Mouse (Mus musculus) limb, embryonic 13.5 days (tissue): ENCODE measurements around the gene Adgrf1. TPM values are rescaled to one million over a fixed set of nuclear protein-coding genes. Genes with fewer than 3 reads are reported as not detected.
"Not testable (repeated sequence)": the region's sequence is repeated elsewhere in the genome, so short reads cannot be mapped to it uniquely, and the experiment has no call there.

Experiments used
- ATAC-seq: fragments of 200-750 bp; cut with Nextera tagmentation; 2 replicates; pipeline ENCODE4 v1.8.0; 2017; ENCODE audit warnings: low read depth, moderate number of reproducible peaks, moderate TSS enrichment; ENCODE audit not compliant: low FRiP score
- H3K27ac ChIP-seq: fragments of 300-500 bp; sonication (generic); 2 replicates; pipeline ENCODE4 v1.5.1; 2015; ENCODE audit warnings: inconsistent platforms, mild to moderate bottlenecking, moderate library complexity
- H3K27me3 ChIP-seq: fragments of 300-500 bp; sonication (generic); 2 replicates; pipeline ENCODE4 v1.6.1; 2015; ENCODE audit warnings: mild to moderate bottlenecking, inconsistent platforms
- H3K36me3 ChIP-seq: fragments of 300-500 bp; sonication (generic); 2 replicates; pipeline ENCODE4 v1.6.1; 2015; ENCODE audit warnings: inconsistent platforms, mild to moderate bottlenecking, moderate library complexity
- H3K4me1 ChIP-seq: fragments of 300-500 bp; sonication (generic); 2 replicates; pipeline ENCODE4 v1.6.1; 2015; ENCODE audit warnings: inconsistent platforms
- H3K4me2 ChIP-seq: fragments of 300-500 bp; sonication (generic); replicated peaks from 2 replicates; pipeline ENCODE4 v1.6.1; 2015; ENCODE audit warnings: inconsistent platforms, mild to moderate bottlenecking, moderate library complexity
- H3K4me3 ChIP-seq: fragments of 300-500 bp; sonication (generic); 2 replicates; pipeline ENCODE4 v1.5.1; 2015; ENCODE audit warnings: moderate library complexity, mild to moderate bottlenecking, inconsistent platforms
- H3K9ac ChIP-seq: fragments of 300-500 bp; sonication (generic); 2 replicates; pipeline ENCODE4 v1.6.1; 2015; ENCODE audit warnings: mild to moderate bottlenecking, inconsistent platforms
- H3K9me3 ChIP-seq: fragments of 300-500 bp; sonication (generic); 2 replicates; pipeline ENCODE4 v1.6.1; 2016; ENCODE audit warnings: inconsistent platforms
- WGBS: fragments of 180-500 bp; shearing (Covaris S2); methylation state at CpG from one replicate; pipeline ENCODE4 v1.1.7; 2015; 5-methylcytosine and 5-hydroxymethylcytosine counted together
- polyA plus RNA-seq: library from polyadenylated mRNA; unstranded; fragments of >200 nt; fragmentation: Nextera tagmentation; extraction: Ambion mirVana; gene quantifications from 2 replicates; pipeline ENCODE4 v1.2.1, GENCODE M21; 2015

Adgrf1 gene
- polyA plus RNA-seq, 1 experiment from 2014 or later, result 0.06 TPM

- no peak for ATAC-seq
- Histone ChIP-seq H3K27me3 (no peaks in the 10 kb centered on the region), H3K4me2 (no peak overlapping the region), H3K9ac (no peak overlapping the region), H3K4me1 (peaks cover 15% of the 10 kb centered on the region), H3K36me3 (no peaks in the 10 kb centered on the region), H3K4me3 (no peak overlapping the region), H3K9me3 (no peaks in the 10 kb centered on the region), H3K27ac (no peak overlapping the region)
- 45% methylated on average over 9 of the region's 9 CpGs for WGBS
These were observed 63.9 kb downstream of the Adgrf1 start for GRCm38 (mm10) chr17:43334074-43334473.

GRCm38 (mm10) chr17:43337643-43338042 lies 67.5 kb downstream of the Adgrf1 start:
- H3K36me3 ChIP-seq, result no peaks in the 10 kb centered on the region
- no peak overlapping the region for H3K27ac ChIP-seq
- ATAC-seq, result no peak
- H3K4me3 ChIP-seq, result no peak overlapping the region
- peaks cover 12% of the 10 kb centered on the region; the same call in 1 of the 2 replicates for H3K4me1 ChIP-seq
- H3K27me3 ChIP-seq, result no peaks in the 10 kb centered on the region
- no peak overlapping the region for H3K4me2 ChIP-seq
- no peak overlapping the region for H3K9ac ChIP-seq
- 81% methylated on average over 2 of the region's 2 CpGs for WGBS
- H3K9me3 ChIP-seq, result no peaks in the 10 kb centered on the region

DNA sequence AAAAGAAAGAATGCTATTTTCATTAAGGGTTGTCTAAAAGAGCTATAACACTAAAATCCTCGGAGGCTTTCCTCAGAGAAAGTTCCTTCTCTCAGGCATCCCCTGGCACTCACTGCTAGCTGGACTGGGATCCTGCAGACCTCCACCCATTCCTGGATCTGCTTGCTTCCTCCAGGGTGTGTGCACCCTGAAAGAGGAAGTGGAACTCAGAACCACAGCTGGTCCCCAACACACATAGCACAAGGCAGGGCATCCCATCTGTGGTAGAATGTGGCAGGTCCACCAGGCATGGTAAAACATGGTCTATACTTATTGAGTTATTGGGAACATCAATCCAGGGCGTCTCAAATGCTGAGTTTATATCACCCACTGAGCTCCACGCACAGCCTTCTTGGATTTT lies 68.2 kb downstream of the Adgrf1 start:
- Histone ChIP-seq H3K4me2 (no peak overlapping the region), H3K4me3 (no peak overlapping the region), H3K27ac (no peak overlapping the region), H3K36me3 (no peaks in the 10 kb centered on the region), H3K27me3 (no peaks in the 10 kb centered on the region), H3K4me1 (peaks cover 10% of the 10 kb centered on the region; the same call in 1 of the 2 replicates), H3K9ac (no peak overlapping the region), H3K9me3 (no peaks in the 10 kb centered on the region)
- WGBS, result 85% methylated on average over 3 of the region's 3 CpGs
- no peak for ATAC-seq

GRCm38 (mm10) chr17:43346499-43346898 lies 76.4 kb downstream of the Adgrf1 start:
- H3K27ac ChIP-seq, H3K4me2 ChIP-seq, ATAC-seq, H3K9ac ChIP-seq, H3K4me1 ChIP-seq, H3K9me3 ChIP-seq, H3K27me3 ChIP-seq, H3K36me3 ChIP-seq, H3K4me3 ChIP-seq: not testable (repeated sequence)
- 92% methylated on average over 2 of the region's 2 CpGs for WGBS

DNA sequence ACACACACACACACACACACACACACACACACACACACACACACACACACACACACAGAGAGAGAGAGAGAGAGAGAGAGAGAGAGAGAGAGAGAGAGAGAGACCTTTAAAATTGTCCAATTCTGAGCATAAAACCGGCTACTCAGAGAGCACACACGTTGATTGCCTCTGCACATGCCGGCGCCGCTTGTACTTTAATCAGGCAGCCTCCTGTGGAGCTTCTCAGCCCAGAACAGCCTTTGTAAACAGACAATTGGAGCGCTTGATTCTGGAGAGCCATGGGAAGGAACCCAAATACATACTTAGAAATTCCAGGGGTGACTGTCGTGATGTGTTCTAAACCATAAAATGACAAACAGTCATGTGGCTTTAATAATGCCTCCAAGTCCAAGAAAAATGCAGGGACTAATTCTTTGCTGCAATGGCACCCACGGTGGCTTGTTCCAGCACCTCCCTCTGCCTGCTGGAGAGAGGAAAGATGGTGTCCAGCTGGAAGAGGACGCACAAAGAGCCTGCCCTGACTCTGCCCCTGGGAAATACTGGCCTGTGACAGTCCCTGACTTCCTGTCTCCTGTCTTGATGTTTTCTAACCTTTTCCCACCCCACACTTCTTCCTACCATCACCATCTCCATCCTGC lies 87.9 kb downstream of the Adgrf1 start:
- no peak for ATAC-seq
- Histone ChIP-seq H3K4me3 (no peak overlapping the region), H3K4me2 (peak overlapping the region; percentile 32; the same call in 1 of the 2 replicates), H3K9ac (no peak overlapping the region), H3K36me3 (no peaks in the 10 kb centered on the region), H3K27ac (no peak overlapping the region), H3K4me1 (peaks cover 13% of the 10 kb centered on the region), H3K9me3 (no peaks in the 10 kb centered on the region), H3K27me3 (no peaks in the 10 kb centered on the region)
- 12% methylated on average over 9 of the region's 9 CpGs for WGBS

DNA sequence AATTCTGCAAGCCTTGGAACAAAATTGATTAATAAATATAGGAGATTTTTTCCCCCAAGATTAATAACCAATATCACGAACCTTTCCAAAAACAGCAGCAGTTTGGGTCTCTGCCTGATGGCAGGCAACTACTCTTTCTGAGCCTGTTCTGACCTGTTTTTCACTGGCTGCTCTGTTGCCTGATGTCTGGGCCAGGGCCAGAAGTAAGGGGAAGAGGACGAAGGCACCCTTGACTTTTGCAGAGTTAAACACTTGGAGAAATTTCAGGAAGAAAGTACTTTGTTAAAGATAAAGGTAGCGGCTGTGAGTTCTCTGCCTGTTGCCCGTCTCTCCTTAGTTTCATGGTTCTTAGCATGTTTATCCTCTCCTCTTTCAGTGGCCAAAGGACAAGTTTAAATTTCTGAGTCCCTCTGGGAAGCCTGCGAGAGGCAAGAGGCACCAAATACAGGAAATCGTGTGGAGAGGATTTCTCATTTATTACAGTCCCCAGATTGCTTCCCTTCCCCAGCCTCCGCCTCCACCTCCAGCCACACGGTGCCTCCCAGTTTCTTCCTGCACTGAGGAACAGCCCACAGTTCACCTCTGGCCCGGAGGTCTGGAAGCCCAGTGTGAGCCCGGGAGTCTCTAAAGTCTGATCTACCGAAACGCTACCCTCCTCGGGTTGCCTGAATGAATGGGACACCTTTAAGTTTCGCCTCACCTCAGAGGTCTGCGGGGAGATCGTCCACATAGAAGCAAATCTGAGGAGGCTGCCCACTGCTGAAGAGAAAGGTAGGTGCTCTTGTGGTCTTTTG lies 89.9 kb downstream of the Adgrf1 start, which contains the start of gene Adgrf5:
Gene Adgrf5, plus strand, starts transcription at position 626 of the 794 bp plus-strand sequence.
- Histone ChIP-seq H3K36me3 (no peaks in the 10 kb centered on the region), H3K4me3 (peak within 1 kb of the TSS; percentile 20), H3K27ac (peak within 1 kb of the TSS; percentile 1; the same call in 1 of the 2 replicates), H3K9ac (no peak within 1 kb of the TSS), H3K4me1 (peaks cover 13% of the 10 kb centered on the region), H3K4me2 (peak within 1 kb of the TSS; percentile 37), H3K27me3 (no peaks in the 10 kb centered on the region), H3K9me3 (no peaks in the 10 kb centered on the region)
- no peak for ATAC-seq
- WGBS, result 36% methylated on average over 16 of the region's 16 CpGs

GRCm38 (mm10) chr17:43361021-43361420 lies 90.9 kb downstream of the Adgrf1 start:
- H3K9ac ChIP-seq, result no peak overlapping the region
- peak overlapping the region; percentile 2; the same call in 1 of the 2 replicates for H3K4me2 ChIP-seq
- WGBS, result 80% methylated on average over 11 of the region's 11 CpGs
- no peak overlapping the region for H3K4me3 ChIP-seq
- peaks cover 13% of the 10 kb centered on the region for H3K4me1 ChIP-seq
- no peak overlapping the region; the same call in 1 of the 2 replicates for H3K27ac ChIP-seq
- no peaks in the 10 kb centered on the region for H3K27me3 ChIP-seq
- H3K9me3 ChIP-seq, result no peaks in the 10 kb centered on the region
- H3K36me3 ChIP-seq, result no peaks in the 10 kb centered on the region
- no peak for ATAC-seq

GRCm38 (mm10) chr17:43362362-43362761 lies 92.2 kb downstream of the Adgrf1 start:
- no peak for ATAC-seq

GRCm38 (mm10) chr17:43362881-43363280 lies 92.8 kb downstream of the Adgrf1 start:
- no peak for ATAC-seq

More at GRCm38 (mm10) chr17:43362362-43362761, 92.2 kb downstream of the Adgrf1 start:
- H3K4me3 ChIP-seq, result no peak overlapping the region
- no peak overlapping the region for H3K4me2 ChIP-seq
- no peak overlapping the region for H3K9ac ChIP-seq
- no peaks in the 10 kb centered on the region for H3K9me3 ChIP-seq
- no peaks in the 10 kb centered on the region for H3K27me3 ChIP-seq
- 76% methylated on average over 11 of the region's 11 CpGs for WGBS
- no peak overlapping the region for H3K27ac ChIP-seq
- H3K36me3 ChIP-seq, result no peaks in the 10 kb centered on the region
- peaks cover 13% of the 10 kb centered on the region for H3K4me1 ChIP-seq

DNA sequence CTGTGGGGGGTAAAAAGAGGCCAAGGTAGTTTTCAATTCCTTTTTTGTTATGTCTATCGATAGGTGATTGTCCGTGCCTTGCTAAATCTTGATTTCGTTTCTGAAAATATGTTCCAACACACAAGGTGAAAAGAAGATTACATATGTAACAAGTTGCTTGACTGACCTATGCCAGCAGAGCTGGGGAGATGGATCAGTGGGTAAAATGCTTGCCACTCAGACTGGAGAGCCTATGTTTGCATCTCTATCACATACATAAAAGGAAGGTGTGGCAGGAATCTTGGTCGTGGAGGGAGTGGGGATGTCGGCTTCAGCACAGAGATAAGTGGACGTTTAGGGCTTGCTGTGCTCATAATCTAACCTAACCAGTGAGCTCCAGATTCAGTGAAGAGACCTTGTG lies 93.8 kb downstream of the Adgrf1 start:
- H3K9ac ChIP-seq, result no peak overlapping the region
- H3K36me3 ChIP-seq, result no peaks in the 10 kb centered on the region
- ATAC-seq, result no peak
- H3K4me2 ChIP-seq, result no peak overlapping the region
- no peaks in the 10 kb centered on the region for H3K9me3 ChIP-seq
- peaks cover 17% of the 10 kb centered on the region for H3K4me1 ChIP-seq
- H3K27me3 ChIP-seq, result no peaks in the 10 kb centered on the region
- H3K27ac ChIP-seq, result no peak overlapping the region
- no peak overlapping the region for H3K4me3 ChIP-seq
- WGBS, result 70% methylated on average over 6 of the region's 6 CpGs

More at GRCm38 (mm10) chr17:43362881-43363280, 92.8 kb downstream of the Adgrf1 start:
- WGBS, result 69% methylated on average over 6 of the region's 6 CpGs
- Histone ChIP-seq H3K27me3 (no peaks in the 10 kb centered on the region), H3K9me3 (no peaks in the 10 kb centered on the region), H3K27ac (no peak overlapping the region), H3K36me3 (no peaks in the 10 kb centered on the region), H3K9ac (no peak overlapping the region), H3K4me2 (no peak overlapping the region), H3K4me1 (peaks cover 14% of the 10 kb centered on the region), H3K4me3 (no peak overlapping the region)

DNA sequence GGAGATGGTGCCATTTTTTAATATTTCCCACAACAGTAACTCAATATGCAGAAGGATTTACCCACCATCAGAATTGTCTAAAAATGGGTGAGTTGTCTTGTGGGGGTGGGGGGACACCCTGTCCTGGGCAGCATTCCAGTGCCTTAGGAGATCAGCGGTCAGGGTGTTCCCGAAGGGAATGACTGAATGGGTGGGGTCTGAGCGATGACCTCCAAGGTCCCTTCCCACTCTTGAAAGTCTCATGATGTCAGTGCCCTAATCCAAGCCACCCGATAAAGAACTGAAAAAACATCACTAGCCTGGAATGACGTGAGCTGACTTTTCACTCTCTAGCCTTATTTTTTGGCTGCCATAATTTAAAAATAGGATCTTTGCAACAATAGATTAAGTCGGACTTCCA lies 95.2 kb downstream of the Adgrf1 start:
- no peak overlapping the region for H3K9ac ChIP-seq
- no peaks in the 10 kb centered on the region for H3K27me3 ChIP-seq
- no peaks in the 10 kb centered on the region for H3K9me3 ChIP-seq
- ATAC-seq, result no peak
- H3K4me2 ChIP-seq, result no peak overlapping the region
- no peak overlapping the region for H3K4me3 ChIP-seq
- WGBS, result 84% methylated on average over 6 of the region's 6 CpGs
- no peak overlapping the region for H3K27ac ChIP-seq
- peaks cover 13% of the 10 kb centered on the region for H3K4me1 ChIP-seq
- no peaks in the 10 kb centered on the region for H3K36me3 ChIP-seq

DNA sequence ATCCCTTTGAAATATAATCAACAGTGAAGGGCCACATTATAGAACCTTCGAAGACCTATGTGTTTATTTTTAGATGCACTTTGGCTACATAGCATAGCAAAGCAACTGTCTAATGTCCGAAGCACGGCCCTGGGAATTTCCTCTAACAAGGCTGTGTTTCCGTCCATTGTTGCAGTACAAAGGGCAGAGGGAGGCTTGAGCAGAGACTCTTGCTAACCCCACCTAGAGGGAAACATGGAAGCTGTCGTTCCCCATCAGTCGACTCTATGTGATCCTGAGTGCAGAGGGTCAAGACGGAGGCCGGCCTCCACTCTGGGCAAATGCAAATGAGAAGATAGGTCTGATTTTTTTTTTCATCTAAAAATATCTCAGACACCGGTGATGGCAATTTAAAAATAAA lies 96.4 kb downstream of the Adgrf1 start:
- no peaks in the 10 kb centered on the region for H3K9me3 ChIP-seq
- WGBS, result 85% methylated on average over 9 of the region's 9 CpGs
- no peak for ATAC-seq
- H3K4me2 ChIP-seq, result no peak overlapping the region
- H3K4me1 ChIP-seq, result peaks cover 8% of the 10 kb centered on the region
- H3K4me3 ChIP-seq, result no peak overlapping the region
- no peaks in the 10 kb centered on the region for H3K36me3 ChIP-seq
- H3K27me3 ChIP-seq, result no peaks in the 10 kb centered on the region
- no peak overlapping the region for H3K9ac ChIP-seq
- H3K27ac ChIP-seq, result no peak overlapping the region
